Mouse (Mus musculus) liver, postnatal 0 days (tissue): ENCODE measurements at regions not wholly inside any gene's neighbourhood (a gene's known extent, or its start where the extent isn't known, plus 50 kb on each side); places are given as distances from the start of the nearest gene placed in this dataset.

Source experiments
- ATAC-seq: fragments of 200-750 bp; cut with Nextera tagmentation; 2 replicates; pipeline ENCODE4 v1.8.0; 2017; ENCODE audit warnings: mild to moderate bottlenecking, moderate library complexity
- DNase-seq: peaks from one replicate; pipeline ENCODE4 v3.0.0-alpha.2; 2016
- H3K27ac ChIP-seq: fragments of 300-500 bp; sonication (generic); 2 replicates; pipeline ENCODE4 v1.5.1; 2014; ENCODE audit warnings: antibody characterized with exemption, moderate library complexity, mild to moderate bottlenecking, low read depth
- H3K27me3 ChIP-seq: fragments of 300-500 bp; sonication (generic); 2 replicates; pipeline ENCODE4 v1.6.1; 2014; ENCODE audit warnings: low read length, control low read depth, mixed read lengths; ENCODE audit not compliant: insufficient read depth
- H3K36me3 ChIP-seq: fragments of 300-500 bp; sonication (generic); replicated peaks from 2 replicates; pipeline ENCODE4 v1.6.1; 2014; ENCODE audit warnings: mild to moderate bottlenecking, control low read depth, low read length, moderate library complexity, mixed read lengths; ENCODE audit not compliant: insufficient read depth
- H3K4me1 ChIP-seq: fragments of 300-500 bp; sonication (generic); 2 replicates; pipeline ENCODE4 v1.6.1; 2014; ENCODE audit warnings: antibody characterized with exemption, mild to moderate bottlenecking, control low read depth; ENCODE audit not compliant: insufficient read depth
- H3K4me2 ChIP-seq: fragments of 300-500 bp; sonication (generic); 2 replicates; pipeline ENCODE4 v1.6.1; 2014; ENCODE audit warnings: low read depth, mild to moderate bottlenecking, low read length, moderate library complexity, mixed read lengths
- H3K4me3 ChIP-seq: fragments of 300-500 bp; sonication (generic); 2 replicates; pipeline ENCODE4 v1.5.1; 2014; ENCODE audit warnings: low read depth, low read length
- H3K9ac ChIP-seq: fragments of 300-500 bp; sonication (generic); replicated peaks from 2 replicates; pipeline ENCODE4 v1.6.1; 2014; ENCODE audit warnings: mild to moderate bottlenecking, moderate library complexity
- H3K9me3 ChIP-seq: fragments of 300-500 bp; sonication (generic); 2 replicates; pipeline ENCODE4 v1.6.1; 2016; ENCODE audit warnings: mild to moderate bottlenecking, control low read depth, low read length, mixed read lengths
- CTCF ChIP-seq: sonication (generic); IDR thresholded peaks from 2 replicates; pipeline ENCODE4 v1.5.1; 2016; ENCODE audit warnings: antibody characterized with exemption, low read depth
- EP300 ChIP-seq: IDR thresholded peaks from 2 replicates; pipeline ENCODE4 v1.6.1; 2016; ENCODE audit warnings: antibody characterized with exemption, low read depth, mild to moderate bottlenecking
- WGBS: fragments of 180-500 bp; shearing (Covaris S2); extraction: QIAGEN DNeasy Blood & Tissue Kit; methylation state at CpG from one replicate; pipeline ENCODE4 v1.1.7; 2014; ENCODE audit not compliant: insufficient replicate concordance; 5-methylcytosine and 5-hydroxymethylcytosine counted together

- Histone ChIP-seq H3K4me1 (peaks cover 7% of the 10 kb centered on the region), H3K36me3 (no peaks in the 10 kb centered on the region), H3K4me3 (no peak overlapping the region), H3K9me3 (no peaks in the 10 kb centered on the region), H3K9ac (no peak overlapping the region), H3K4me2 (0 out of 2 replicates have a peak overlapping the region, but pooled peaks have one; percentile 15), H3K27me3 (no peaks in the 10 kb centered on the region), H3K27ac (no peak overlapping the region)
- DNase-seq (peak; percentile 18), ATAC-seq (peak; percentile 55)
- no peak for TF ChIP-seq EP300
- TF ChIP-seq CTCF: no peak
- WGBS: 77% methylated on average over 3 of the region's 3 CpGs
Measured at GRCm38 (mm10) chr5:64636301-64636700, 166.9 kb upstream of the Klf3 start.

GRCm38 (mm10) chr5:64643584-64643983 lies 159.6 kb upstream of the Klf3 start:
- 96% methylated on average over 1 of the region's 1 CpGs for WGBS
- TF ChIP-seq CTCF (no peak), EP300 (no peak)

GRCm38 (mm10) chr5:64647417-64648125 lies 155.6 kb upstream of the Klf3 start:
- peak overlapping the region; percentile 41 for H3K4me3 ChIP-seq
- WGBS: 8% methylated on average over 18 of the region's 18 CpGs

More at GRCm38 (mm10) chr5:64643584-64643983, 159.6 kb upstream of the Klf3 start:
- H3K9me3 ChIP-seq: 0 out of 2 replicates have a peak, but pooled peaks cover 2% of the 10 kb centered on the region
- no peak overlapping the region for H3K9ac ChIP-seq
- no peak overlapping the region for H3K27ac ChIP-seq
- peaks cover 6% of the 10 kb centered on the region for H3K4me1 ChIP-seq
- no peak for DNase-seq
- H3K4me2 ChIP-seq: no peak overlapping the region
- H3K36me3 ChIP-seq: no peaks in the 10 kb centered on the region
- no peak overlapping the region for H3K4me3 ChIP-seq
- H3K27me3 ChIP-seq: no peaks in the 10 kb centered on the region
- no peak for ATAC-seq

GRCm38 (mm10) chr5:64648492-64648891 lies 154.7 kb upstream of the Klf3 start:
- 0 out of 2 replicates have a peak, but pooled peaks have one; percentile 50 for ATAC-seq
- H3K27ac ChIP-seq: 0 out of 2 replicates have a peak overlapping the region, but pooled peaks have one; percentile 34

More at GRCm38 (mm10) chr5:64647417-64648125, 155.6 kb upstream of the Klf3 start:
- ATAC-seq (peak; percentile 83), DNase-seq (peak; percentile 56)
- TF ChIP-seq EP300: no peak
- TF ChIP-seq CTCF: no peak
- Histone ChIP-seq H3K9ac (peak overlapping the region; percentile 56), H3K4me2 (peak overlapping the region; percentile 65), H3K4me1 (peaks cover 8% of the 10 kb centered on the region), H3K9me3 (0 out of 2 replicates have a peak, but pooled peaks cover 2% of the 10 kb centered on the region), H3K36me3 (no peaks in the 10 kb centered on the region), H3K27ac (peak overlapping the region; percentile 56), H3K27me3 (no peaks in the 10 kb centered on the region)

GRCm38 (mm10) chr5:64651407-64651806 lies 151.8 kb upstream of the Klf3 start:
- H3K36me3 ChIP-seq: no peaks in the 10 kb centered on the region
- no peak for DNase-seq
- no peak overlapping the region for H3K4me3 ChIP-seq
- H3K9me3 ChIP-seq: no peaks in the 10 kb centered on the region
- no peaks in the 10 kb centered on the region for H3K27me3 ChIP-seq
- no peak for ATAC-seq
- no peak overlapping the region for H3K27ac ChIP-seq
- H3K4me2 ChIP-seq: no peak overlapping the region
- peaks cover 8% of the 10 kb centered on the region for H3K4me1 ChIP-seq
- TF ChIP-seq EP300 (no peak), CTCF (no peak)
- WGBS: 53% methylated on average over 3 of the region's 3 CpGs
- H3K9ac ChIP-seq: no peak overlapping the region

More at GRCm38 (mm10) chr5:64648492-64648891, 154.7 kb upstream of the Klf3 start:
- Histone ChIP-seq H3K4me3 (no peak overlapping the region), H3K27me3 (no peaks in the 10 kb centered on the region), H3K4me1 (peaks cover 8% of the 10 kb centered on the region), H3K36me3 (no peaks in the 10 kb centered on the region), H3K4me2 (peak overlapping the region; percentile 65), H3K9ac (peak overlapping the region; percentile 34; the same call in 1 of the 2 replicates), H3K9me3 (0 out of 2 replicates have a peak, but pooled peaks cover 2% of the 10 kb centered on the region)
- TF ChIP-seq EP300 (no peak), CTCF (no peak)
- peak; percentile 24 for DNase-seq
- WGBS: 14% methylated on average over 8 of the region's 8 CpGs

GRCm38 (mm10) chr5:64653764-64654163 lies 149.4 kb upstream of the Klf3 start:
- TF ChIP-seq CTCF (no peak), EP300 (no peak)
- H3K9ac ChIP-seq: no peak overlapping the region
- no peak overlapping the region for H3K4me3 ChIP-seq
- H3K9me3 ChIP-seq: no peaks in the 10 kb centered on the region
- DNase-seq: no peak
- 84% methylated on average over 5 of the region's 5 CpGs for WGBS
- H3K27me3 ChIP-seq: no peaks in the 10 kb centered on the region
- no peaks in the 10 kb centered on the region for H3K36me3 ChIP-seq
- no peak overlapping the region for H3K4me2 ChIP-seq
- H3K27ac ChIP-seq: no peak overlapping the region
- ATAC-seq: no peak
- H3K4me1 ChIP-seq: peaks cover under 1% of the 10 kb centered on the region; the same call in 1 of the 2 replicates
